44 mouse cellular contexts compared by ENCODE assay signal in genomic region chr10:33786604-33787003, GRCm38 (mm10). TPM values are rescaled to one million over a fixed set of nuclear protein-coding genes. Genes with fewer than 3 reads are reported as not detected.
"Had no signal": no experiment of that assay in that cellular context is flagged by ENCODE, and none has a peak within 500 bp of the region (broad histone marks: within the 10 kb centered on the region; RNA-seq: fewer than 3 reads in every experiment).

Gene Sult3a2, minus strand, starts transcription at chr10:33786704.

- H3K36me3 ChIP-seq: heart, embryonic 10.5 days; heart, embryonic 12.5 days; heart, embryonic 13.5 days; heart, embryonic 15.5 days; hindbrain, embryonic 10.5 days; hindbrain, embryonic 12.5 days; hindbrain, embryonic 13.5 days; hindbrain, embryonic 15.5 days; intestine, embryonic 15.5 days; kidney, embryonic 15.5 days had no signal

- H3K4me1 ChIP-seq: heart, embryonic 10.5 days; heart, embryonic 12.5 days; heart, embryonic 13.5 days; heart, embryonic 15.5 days; hindbrain, embryonic 10.5 days; hindbrain, embryonic 12.5 days; hindbrain, embryonic 13.5 days; hindbrain, embryonic 15.5 days; intestine, embryonic 15.5 days; kidney, embryonic 15.5 days had no signal

- H3K4me2 ChIP-seq: heart, embryonic 11.5 days; heart, embryonic 12.5 days; heart, embryonic 13.5 days; heart, embryonic 15.5 days; hindbrain, embryonic 12.5 days; hindbrain, embryonic 13.5 days; hindbrain, embryonic 14.5 days; hindbrain, embryonic 15.5 days; intestine, embryonic 15.5 days; kidney, embryonic 15.5 days had no signal

- H3K27ac ChIP-seq: heart, embryonic 10.5 days; heart, embryonic 13.5 days; heart, embryonic 15.5 days; hindbrain, embryonic 10.5 days; hindbrain, embryonic 12.5 days; hindbrain, embryonic 13.5 days; hindbrain, embryonic 14.5 days; hindbrain, embryonic 15.5 days; hindbrain, postnatal 0 days; intestine, embryonic 15.5 days; kidney, embryonic 15.5 days; kidney, postnatal 0 days; layer of hippocampus, adult 2 months had no signal

- H3K4me3 ChIP-seq: heart, embryonic 10.5 days; heart, embryonic 12.5 days; heart, embryonic 13.5 days; heart, embryonic 15.5 days; hindbrain, embryonic 10.5 days; hindbrain, embryonic 12.5 days; hindbrain, embryonic 13.5 days; hindbrain, embryonic 15.5 days; intestine, embryonic 15.5 days; kidney, embryonic 15.5 days; layer of hippocampus, adult 2 months had no signal

- H3K9ac ChIP-seq: heart, embryonic 12.5 days; heart, embryonic 13.5 days; heart, embryonic 15.5 days; hindbrain, embryonic 12.5 days; hindbrain, embryonic 13.5 days; hindbrain, embryonic 14.5 days; hindbrain, embryonic 15.5 days; intestine, embryonic 15.5 days; kidney, embryonic 15.5 days had no signal

- ATAC-seq: hindbrain, embryonic 16.5 days; hindbrain, postnatal 0 days; inflammation-experienced regulatory T-cells, adult 6 months; intestine, embryonic 15.5 days; intestine, embryonic 16.5 days; intestine, postnatal 0 days had no signal

- DNase-seq: heart, postnatal 10 days; heart, postnatal 14 days; heart, postnatal 36 days; heart, postnatal 4 days; kidney, adult 11 months; kidney, adult 18-20 months; kidney, adult 2 months; kidney, adult 8-10 months; kidney, postnatal 10 days; kidney, postnatal 14 days; kidney, postnatal 25 days; kidney, postnatal 36 days; kidney, postnatal 4 days; layer of hippocampus, adult 9-11 months; layer of hippocampus, postnatal 36 days had no signal

- H3K9me3 ChIP-seq: heart, embryonic 10.5 days; heart, embryonic 12.5 days; heart, embryonic 13.5 days; heart, embryonic 15.5 days; hindbrain, embryonic 10.5 days; hindbrain, embryonic 12.5 days; hindbrain, embryonic 13.5 days; hindbrain, embryonic 15.5 days; intestine, embryonic 15.5 days; kidney, embryonic 15.5 days had no signal

- H3K27me3 ChIP-seq: heart, embryonic 12.5 days; heart, embryonic 13.5 days; heart, embryonic 15.5 days; hindbrain, embryonic 12.5 days; hindbrain, embryonic 13.5 days; hindbrain, embryonic 15.5 days; intestine, embryonic 15.5 days; kidney, embryonic 15.5 days had no signal

RNA-seq across cellular contexts. Expression of gene Sult3a2, which starts in this region (rescaled TPM):
- total RNA-seq: heart, postnatal 10 days; heart, postnatal 14 days; heart, postnatal 25 days; heart, postnatal 36 days; heart, postnatal 4 days; hematopoietic stem cell, adult 5-6 weeks; hindbrain, postnatal 0 days had no signal
- polyA plus RNA-seq: heart, embryonic 10.5 days; heart, embryonic 11.5 days; heart, embryonic 12.5 days; heart, embryonic 13.5 days; heart, embryonic 14.5 days; heart, embryonic 15.5 days; heart, embryonic 16.5 days; heart, postnatal 0 days; hindbrain, embryonic 10.5 days; hindbrain, embryonic 11.5 days; hindbrain, embryonic 12.5 days; hindbrain, embryonic 13.5 days; hindbrain, embryonic 14.5 days; hindbrain, embryonic 15.5 days; hindbrain, embryonic 16.5 days; hindbrain, postnatal 0 days; inflammation-experienced regulatory T-cells, adult 6 months; intestine, embryonic 14.5 days; intestine, embryonic 15.5 days; intestine, embryonic 16.5 days; intestine, postnatal 0 days; kidney, adult 2 months; kidney, embryonic 14.5 days; kidney, embryonic 15.5 days; kidney, embryonic 16.5 days; kidney, postnatal 0 days; large intestine, adult 2 months had no signal
